Mouse (Mus musculus) midbrain, embryonic 12.5 days (tissue): Measurements from ENCODE around the gene Irf1. TPM values are rescaled to one million over a fixed set of nuclear protein-coding genes. Genes with fewer than 3 reads are reported as not detected.

Experiments
- ATAC-seq: fragments of 200-750 bp; cut with Nextera tagmentation; 2 replicates; pipeline ENCODE4 v1.8.0; 2017; ENCODE audit warnings: low read depth, moderate TSS enrichment, moderate library complexity; ENCODE audit not compliant: low FRiP score
- H3K27ac ChIP-seq: fragments of 300-500 bp; sonication (generic); replicated peaks from 2 replicates; pipeline ENCODE4 v1.5.1; 2016; ENCODE audit warnings: mild to moderate bottlenecking
- H3K27me3 ChIP-seq: fragments of 300-500 bp; sonication (generic); 2 replicates; pipeline ENCODE4 v1.6.1; 2016; ENCODE audit warnings: mild to moderate bottlenecking
- H3K36me3 ChIP-seq: fragments of 300-500 bp; sonication (generic); 2 replicates; pipeline ENCODE4 v1.6.1; 2016
- H3K4me1 ChIP-seq: fragments of 300-500 bp; sonication (generic); 2 replicates; pipeline ENCODE4 v1.6.1; 2016
- H3K4me2 ChIP-seq: fragments of 300-500 bp; sonication (generic); replicated peaks from 2 replicates; pipeline ENCODE4 v1.6.1; 2016; ENCODE audit warnings: mild to moderate bottlenecking, moderate library complexity
- H3K4me3 ChIP-seq: fragments of 300-500 bp; sonication (generic); 2 replicates; pipeline ENCODE4 v1.5.1; 2016; ENCODE audit warnings: mild to moderate bottlenecking
- H3K9ac ChIP-seq: fragments of 300-500 bp; sonication (generic); replicated peaks from 2 replicates; pipeline ENCODE4 v1.6.1; 2016; ENCODE audit warnings: mild to moderate bottlenecking, moderate library complexity
- H3K9me3 ChIP-seq: fragments of 300-500 bp; sonication (generic); 2 replicates; pipeline ENCODE4 v1.6.1; 2016; ENCODE audit warnings: mild to moderate bottlenecking
- WGBS: fragments of 180-500 bp; shearing (Covaris S2); methylation state at CpG from one replicate; pipeline ENCODE4 v1.1.7; 2016; 5-methylcytosine and 5-hydroxymethylcytosine counted together
- microRNA-seq: library from miRNA; unstranded; fragments of <30 nt; microRNA quantifications from one replicate; pipeline ENCODE4, GENCODE M21; 2017
- polyA plus RNA-seq: library from polyadenylated mRNA; unstranded; fragments of >200 nt; fragmentation: Nextera tagmentation; extraction: Ambion mirVana; gene quantifications from 2 replicates; pipeline ENCODE4 v1.2.1, GENCODE M21; 2016

The Irf1 gene
- polyA plus RNA-seq, 1 experiment from 2014 or later, result 4.3 TPM

DNA sequence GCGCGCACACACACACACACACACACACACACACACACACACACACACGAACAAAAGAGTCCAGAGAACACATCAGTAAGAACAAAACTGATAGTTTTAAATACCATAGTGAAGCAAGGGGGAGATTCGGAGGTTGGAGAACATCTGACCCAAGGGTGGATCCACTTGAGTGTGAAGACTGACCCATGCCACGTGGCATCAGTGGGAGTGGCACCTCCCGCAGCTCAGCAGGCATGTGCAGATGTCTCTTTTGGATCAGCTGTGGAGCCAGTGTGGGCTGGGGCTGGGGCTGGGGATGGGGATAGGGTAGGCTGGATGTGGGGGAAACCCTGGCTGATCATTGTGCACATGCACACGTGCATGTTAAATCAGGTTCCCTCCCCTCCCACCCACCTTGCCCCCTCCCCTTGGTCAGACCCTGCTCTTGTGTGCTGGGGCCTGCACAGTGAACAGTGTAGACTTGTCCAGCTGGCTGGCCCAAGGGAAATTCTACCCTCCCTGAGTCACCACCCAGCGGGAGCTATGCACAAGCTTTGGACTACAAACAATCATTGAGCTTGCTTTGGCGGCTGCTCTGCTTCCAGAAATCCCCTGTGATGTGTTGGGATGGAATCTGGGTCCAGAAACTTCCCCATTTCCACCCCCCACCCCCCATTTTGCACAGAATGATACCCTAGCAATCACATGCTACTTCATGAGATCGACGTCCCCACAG lies 51.6 kb downstream of the Irf1 start:
- Histone ChIP-seq H3K4me3 (no peak overlapping the region), H3K4me1 (no peaks in the 10 kb centered on the region), H3K9me3 (no peaks in the 10 kb centered on the region), H3K36me3 (no peaks in the 10 kb centered on the region), H3K4me2 (no peak overlapping the region), H3K27me3 (no peaks in the 10 kb centered on the region), H3K27ac (no peak overlapping the region), H3K9ac (no peak overlapping the region)
- WGBS, result 85% methylated on average over 11 of the region's 11 CpGs
- no peak for ATAC-seq

DNA sequence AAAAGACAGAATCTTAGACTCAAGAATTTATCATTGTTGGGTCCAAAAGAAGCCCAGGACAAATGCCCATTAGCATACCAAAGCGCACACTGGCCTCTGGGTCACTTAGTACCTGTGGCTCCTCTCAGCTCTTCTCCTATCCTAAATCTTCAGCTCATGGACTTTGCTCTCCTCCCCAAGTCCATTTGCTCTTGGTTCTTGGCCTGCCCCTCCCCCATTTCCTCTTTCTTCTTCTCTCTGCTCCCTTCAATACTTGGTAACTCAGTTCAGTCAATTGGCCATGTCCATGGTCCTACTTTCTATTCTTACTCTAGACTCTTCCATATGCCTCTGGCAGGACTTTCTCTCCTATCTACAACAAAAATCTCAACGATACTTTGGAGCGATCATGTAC lies 52.1 kb downstream of the Irf1 start:
- 96% methylated on average over 3 of the region's 3 CpGs for WGBS
- Histone ChIP-seq H3K36me3 (no peaks in the 10 kb centered on the region), H3K27ac (no peak overlapping the region), H3K9ac (no peak overlapping the region), H3K4me3 (no peak overlapping the region), H3K27me3 (no peaks in the 10 kb centered on the region), H3K4me2 (no peak overlapping the region), H3K9me3 (no peaks in the 10 kb centered on the region), H3K4me1 (no peaks in the 10 kb centered on the region)
- ATAC-seq, result no peak

DNA sequence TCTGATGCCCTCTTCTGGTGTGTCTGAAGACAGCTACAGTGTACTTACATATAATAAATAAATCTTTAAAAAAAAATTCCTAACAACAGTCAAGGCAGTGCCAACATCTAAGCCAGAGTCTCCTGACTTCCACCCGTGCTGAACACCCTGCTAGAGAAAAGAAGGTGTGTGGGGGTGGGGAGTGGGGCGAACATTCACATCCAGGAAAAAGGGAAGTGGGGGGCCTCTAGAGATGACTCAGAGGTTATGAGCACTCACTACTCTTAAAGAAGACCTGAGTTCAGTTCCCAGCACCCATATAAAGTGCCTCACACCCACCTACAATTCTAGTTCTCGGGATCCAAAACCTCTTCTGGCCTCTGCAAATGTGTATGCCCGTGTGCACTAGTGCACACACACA lies 55.6 kb downstream of the Irf1 start:
- Histone ChIP-seq H3K4me1 (no peaks in the 10 kb centered on the region), H3K9me3 (no peaks in the 10 kb centered on the region), H3K36me3 (no peaks in the 10 kb centered on the region), H3K4me2 (no peak overlapping the region), H3K27ac (no peak overlapping the region), H3K27me3 (no peaks in the 10 kb centered on the region), H3K4me3 (no peak overlapping the region), H3K9ac (no peak overlapping the region)
- 89% methylated on average over 4 of the region's 4 CpGs for WGBS
- ATAC-seq, result no peak

Small RNAs within 50 kb of the gene (microRNA-seq; reads per million reads assigned to microRNA genes)
- gene Mir7671, result not detected

Other genes with a start within 250 kb of the Irf1 start
- 127 and 151 TPM in 2 replicates for gene Kif3a, start 202.6 kb upstream of the Irf1 start, polyA plus RNA-seq
- 2.2 and 3.2 TPM in 2 replicates for gene Il4, start 151.3 kb upstream of the Irf1 start, polyA plus RNA-seq
- not detected in 2 replicates for gene Il13, start 135.3 kb upstream of the Irf1 start, polyA plus RNA-seq
- gene Rad50, start 62.7 kb upstream of the Irf1 start, polyA plus RNA-seq, result 17.9 and 20.1 TPM in 2 replicates
- gene Il5, start 49.2 kb upstream of the Irf1 start, polyA plus RNA-seq, result not detected in 2 replicates
- gene Gm17334, start 3.2 kb downstream of the Irf1 start, polyA plus RNA-seq, result not detected in 2 replicates
- gene Gm12216, start 89.2 kb downstream of the Irf1 start, polyA plus RNA-seq, result 0.82 TPM in 1 of 2 replicates, not detected in the other
- gene Slc22a5, start 121.6 kb downstream of the Irf1 start, polyA plus RNA-seq, result 7.1 and 7.2 TPM in 2 replicates
- gene Slc22a21, start 210.3 kb downstream of the Irf1 start, polyA plus RNA-seq, result 2.4 and 2.5 TPM in 2 replicates